Mouse (Mus musculus) thymus, adult 2 months (tissue): ENCODE measurements around the gene Cntn2. TPM values are rescaled to one million over a fixed set of nuclear protein-coding genes. Genes with fewer than 3 reads are reported as not detected.
"Not testable (repeated sequence)": the region's sequence is repeated elsewhere in the genome, so short reads cannot be mapped to it uniquely, and the experiment has no call there.

Experiments used
- DNase-seq: peaks from one replicate; pipeline ENCODE4 v3.0.0; 2021
- H3K27ac ChIP-seq: fragments of 200-500 bp; 2 replicates; pipeline ENCODE4 v1.5.1; 2012; ENCODE audit warnings: low read length, control low read depth; ENCODE audit not compliant: control insufficient read depth, insufficient read depth
- H3K27me3 ChIP-seq: fragments of 200-500 bp; 2 replicates; pipeline ENCODE4 v1.6.1; 2012; ENCODE audit warnings: mild to moderate bottlenecking, low read length, moderate library complexity, mixed read lengths; ENCODE audit not compliant: control insufficient read depth, insufficient read depth
- H3K36me3 ChIP-seq: fragments of 200-500 bp; 2 replicates; pipeline ENCODE4 v1.6.1; 2012; ENCODE audit warnings: mild to moderate bottlenecking, low read length, moderate library complexity; ENCODE audit not compliant: control insufficient read depth, insufficient read depth
- H3K4me1 ChIP-seq: fragments of 200-500 bp; replicated peaks from 2 replicates; pipeline ENCODE4 v1.6.1; 2012; ENCODE audit warnings: low read length; ENCODE audit not compliant: control insufficient read depth, insufficient read depth
- H3K4me3 ChIP-seq: fragments of 200-500 bp; 2 replicates; pipeline ENCODE4 v1.5.1; 2012; ENCODE audit warnings: mild to moderate bottlenecking, low read length, control low read depth, moderate library complexity; ENCODE audit not compliant: control insufficient read depth, insufficient read depth
- CTCF ChIP-seq: fragments of 200-500 bp; IDR thresholded peaks from 2 replicates; pipeline ENCODE4 v1.5.1; 2012; ENCODE audit warnings: mild to moderate bottlenecking, control low read depth, low read length, moderate library complexity, borderline replicate concordance; ENCODE audit not compliant: control insufficient read depth, poor library complexity, insufficient read depth; ENCODE audit errors: extremely low read depth
- POLR2A ChIP-seq: fragments of 200-500 bp; IDR thresholded peaks from 2 replicates; pipeline ENCODE4 v1.6.1; 2012; ENCODE audit warnings: mild to moderate bottlenecking, low read length, control low read depth, moderate library complexity; ENCODE audit not compliant: control insufficient read depth, poor library complexity, insufficient read depth; ENCODE audit errors: extremely low read depth
- WGBS: fragments of 180-500 bp; shearing (Covaris S2); methylation state at CpG from one replicate; pipeline ENCODE4 v1.1.7; 2018; 5-methylcytosine and 5-hydroxymethylcytosine counted together
- polyA plus RNA-seq: library from polyadenylated mRNA; depleted of rRNA; stranded (reverse); fragments of >200 nt; gene quantifications from 2 replicates; pipeline ENCODE4 v1.2.3, GENCODE M21; 2012; rRNA removed

Gene Cntn2
- polyA plus RNA-seq, 1 experiment: 0.80 TPM

- WGBS: 96% methylated on average over 2 of the region's 2 CpGs
Measured at GRCm38 (mm10) chr1:132471032-132471431, 72.0 kb downstream of the Cntn2 start.

GRCm38 (mm10) chr1:132470031-132470430 lies 73.0 kb downstream of the Cntn2 start:
- not testable (repeated sequence) for H3K4me3 ChIP-seq, H3K4me1 ChIP-seq, H3K27me3 ChIP-seq, H3K27ac ChIP-seq, DNase-seq, H3K36me3 ChIP-seq
- 85% methylated on average over 1 of the region's 1 CpGs for WGBS

More at GRCm38 (mm10) chr1:132471032-132471431, 72.0 kb downstream of the Cntn2 start:
- Histone ChIP-seq H3K27me3 (no peaks in the 10 kb centered on the region), H3K27ac (no peak overlapping the region), H3K36me3 (no peaks in the 10 kb centered on the region), H3K4me1 (no peaks in the 10 kb centered on the region), H3K4me3 (no peak overlapping the region)
- no peak for DNase-seq
- TF ChIP-seq POLR2A (no peak), CTCF (no peak)

- Histone ChIP-seq H3K27ac (no peak overlapping the region), H3K36me3 (no peaks in the 10 kb centered on the region), H3K4me1 (no peaks in the 10 kb centered on the region), H3K27me3 (no peaks in the 10 kb centered on the region), H3K4me3 (no peak overlapping the region)
- TF ChIP-seq CTCF (no peak), POLR2A (no peak)
- DNase-seq: no peak
- WGBS: 91% methylated on average over 7 of the region's 7 CpGs
Measured at GRCm38 (mm10) chr1:132469519-132469918, 73.5 kb downstream of the Cntn2 start.

GRCm38 (mm10) chr1:132468926-132469325 lies 74.1 kb downstream of the Cntn2 start:
- Histone ChIP-seq H3K4me3 (no peak overlapping the region), H3K36me3 (no peaks in the 10 kb centered on the region), H3K4me1 (no peaks in the 10 kb centered on the region), H3K27me3 (no peaks in the 10 kb centered on the region), H3K27ac (no peak overlapping the region)
- TF ChIP-seq CTCF (no peak), POLR2A (no peak)
- DNase-seq: no peak

- no peaks in the 10 kb centered on the region for H3K27me3 ChIP-seq
- no peak overlapping the region for H3K27ac ChIP-seq
- H3K4me3 ChIP-seq: no peak overlapping the region
- TF ChIP-seq CTCF (no peak), POLR2A (no peak)
- H3K36me3 ChIP-seq: peaks cover 5% of the 10 kb centered on the region; the same call in 1 of the 2 replicates
- DNase-seq: no peak
- WGBS: 89% methylated on average over 5 of the region's 5 CpGs
- no peaks in the 10 kb centered on the region for H3K4me1 ChIP-seq
Measured at GRCm38 (mm10) chr1:132464651-132465050, 78.4 kb downstream of the Cntn2 start.

Other genes with a start within 250 kb of the Cntn2 start
- gene Klhdc8a, start 244.6 kb downstream of the Cntn2 start, polyA plus RNA-seq: 5.5 and 6.6 TPM in 2 replicates
- 5.6 and 5.7 TPM in 2 replicates for gene Nuak2, start 227.1 kb downstream of the Cntn2 start, polyA plus RNA-seq
- gene Tmcc2, start 152.0 kb downstream of the Cntn2 start, polyA plus RNA-seq: 4.1 and 5.3 TPM in 2 replicates
- gene Dstyk, start 125.7 kb downstream of the Cntn2 start, polyA plus RNA-seq: 6.3 and 6.8 TPM in 2 replicates
- gene Rbbp5, start 65.9 kb downstream of the Cntn2 start, polyA plus RNA-seq: 33.1 TPM in 2 replicates
- gene Tmem81, start 37.0 kb downstream of the Cntn2 start, polyA plus RNA-seq: 4.9 and 5.5 TPM in 2 replicates
- 2.0 and 2.1 TPM in 2 replicates for gene Nfasc, start 198.5 kb upstream of the Cntn2 start, polyA plus RNA-seq